Mouse (Mus musculus) regulatory T cell (primary cell): ENCODE measurements at regions not wholly inside any gene's neighbourhood (a gene's known extent, or its start where the extent isn't known, plus 50 kb on each side); places are given as distances from the start of the nearest gene placed in this dataset.

Source experiments
- in situ Hi-C: fragments of 300-600 bp; cut with MboI, MseI; formaldehyde crosslinking; loops from one replicate; pipeline ENCODE4 v1.15.1; 2025; ENCODE audit warnings: high pct_unique_total_duplicates

DNA sequence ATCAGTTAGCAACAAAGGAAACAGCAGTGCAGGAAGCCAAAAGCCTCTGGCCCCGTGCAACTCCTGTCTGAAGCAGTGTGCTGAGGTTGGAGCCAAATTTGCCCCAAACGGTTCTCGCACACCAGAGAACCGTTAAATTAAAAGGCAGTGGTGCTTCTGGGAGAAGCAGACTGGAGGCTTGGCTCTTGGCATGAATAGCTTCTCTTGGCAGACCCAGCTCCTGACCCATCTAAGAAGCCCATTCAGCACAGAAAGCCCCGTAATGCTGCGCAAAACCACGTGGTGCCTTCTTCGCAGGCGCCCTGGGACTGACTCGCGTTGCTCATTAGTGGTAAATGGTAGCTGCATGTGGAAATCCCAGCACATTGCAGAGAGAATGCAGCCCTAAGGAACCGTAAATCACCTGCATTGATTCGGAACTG is 340.2 kb upstream of the Slc24a2 start:
- in situ Hi-C loops, result no loop called here

- in situ Hi-C loops, result no loop called here
Observed at GRCm38 (mm10) chr4:87566616-87567015, 336.3 kb upstream of the Slc24a2 start.

GRCm38 (mm10) chr4:87554912-87555311 is 324.6 kb upstream of the Slc24a2 start:
- in situ Hi-C loops, result no loop called here
